Mouse (Mus musculus) left cerebral cortex, adult 9 months (tissue): ENCODE data around the gene Rdh5.

Source experiments
- DNase-seq, 2 experiments: peaks; one replicate each; pipeline ENCODE4 v3.0.0; 2022; ENCODE audit warnings: low spot score in 2 of 2

The Rdh5 gene

GRCm38 (mm10) chr10:128866518-128866917, 56.2 kb downstream of the Rdh5 start:
- no peak for DNase-seq

DNA sequence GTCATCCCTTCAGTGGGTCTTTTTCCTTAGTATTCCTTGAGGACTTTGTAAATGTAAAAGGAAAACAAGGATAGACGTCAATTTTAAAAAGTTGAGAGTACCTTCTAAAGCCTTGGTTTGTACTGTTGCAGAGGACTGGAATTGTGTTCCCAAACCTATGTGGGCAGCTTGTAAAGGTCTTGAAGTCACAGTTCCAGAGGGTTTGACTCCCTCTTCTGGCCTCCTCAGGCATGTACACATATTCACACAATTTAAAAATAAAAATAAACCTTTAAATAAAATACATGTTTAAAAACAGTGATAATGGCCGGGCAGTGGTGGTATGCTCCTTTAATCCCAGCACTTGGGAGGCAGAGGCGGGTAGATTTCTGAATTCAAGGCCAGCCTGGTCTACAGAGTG, 56.6 kb downstream of the Rdh5 start:
- no peak for DNase-seq
